Mouse (Mus musculus): ENCODE results near the gene Efhc1.

The Efhc1 gene

GRCm38 (mm10) chr1:20943016-20943415, 8.4 kb upstream of the Efhc1 start:
- CTCF ChIA-PET = interaction anchor here (0.7 kb wide), 1 partner anchor 155 kb away, joined by 4 read pairs; no protein-coding TSS in a partner anchor

- CTCF ChIA-PET = no interaction called here
These were observed 373 bp downstream of the Efhc1 start for GRCm38 (mm10) chr1:20951799-20952198.

- CTCF ChIA-PET = no interaction called here
These were observed 3.5 kb downstream of the Efhc1 start for GRCm38 (mm10) chr1:20954876-20955275.

GRCm38 (mm10) chr1:20969642-20970041, 18.2 kb downstream of the Efhc1 start:
- CTCF ChIA-PET = no interaction called here

GRCm38 (mm10) chr1:20973389-20973788, 22.0 kb downstream of the Efhc1 start:
- CTCF ChIA-PET = interaction anchor here (0.6 kb wide), 1 partner anchor 134 kb away, joined by 3 read pairs; no protein-coding TSS in a partner anchor

GRCm38 (mm10) chr1:20974341-20975135, 23.1 kb downstream of the Efhc1 start:
- CTCF ChIA-PET = no interaction called here

- CTCF ChIA-PET = interaction anchor here (0.6 kb wide), 1 partner anchor 86 kb away, joined by 3 read pairs; no protein-coding TSS in a partner anchor
These were observed 29.1 kb downstream of the Efhc1 start for GRCm38 (mm10) chr1:20980553-20980952.

GRCm38 (mm10) chr1:20981764-20982163, 30.3 kb downstream of the Efhc1 start:
- CTCF ChIA-PET = no interaction called here

GRCm38 (mm10) chr1:20984103-20984502, 32.7 kb downstream of the Efhc1 start:
- CTCF ChIA-PET = no interaction called here

- CTCF ChIA-PET = no interaction called here
These were observed 33.2 kb downstream of the Efhc1 start for GRCm38 (mm10) chr1:20984582-20984981.

GRCm38 (mm10) chr1:20986378-20987056, 35.1 kb downstream of the Efhc1 start:
- CTCF ChIA-PET = no interaction called here

GRCm38 (mm10) chr1:20989461-20990083, 38.1 kb downstream of the Efhc1 start:
- CTCF ChIA-PET = no interaction called here

GRCm38 (mm10) chr1:20993690-20994089, 42.3 kb downstream of the Efhc1 start:
- CTCF ChIA-PET = no interaction called here

- CTCF ChIA-PET = no interaction called here
These were observed 42.9 kb downstream of the Efhc1 start for GRCm38 (mm10) chr1:20994338-20994737.

GRCm38 (mm10) chr1:20995331-20995986, 44.0 kb downstream of the Efhc1 start:
- CTCF ChIA-PET = interaction anchor here (0.6 kb wide), 1 partner anchor 71 kb away, joined by 7 read pairs; no protein-coding TSS in a partner anchor

- CTCF ChIA-PET = interaction anchor here (0.6 kb wide), 1 partner anchor 677 kb away, joined by 3 read pairs; no protein-coding TSS in a partner anchor
These were observed 45.3 kb downstream of the Efhc1 start for GRCm38 (mm10) chr1:20996603-20997327.

- CTCF ChIA-PET = interaction anchor here (0.6 kb wide), 1 partner anchor 677 kb away, joined by 3 read pairs; no protein-coding TSS in a partner anchor
These were observed 45.9 kb downstream of the Efhc1 start for GRCm38 (mm10) chr1:20997328-20997689.

GRCm38 (mm10) chr1:20997881-20998389, 46.5 kb downstream of the Efhc1 start:
- CTCF ChIA-PET = no interaction called here

GRCm38 (mm10) chr1:21002246-21003142, 51.1 kb downstream of the Efhc1 start:
- CTCF ChIA-PET = no interaction called here

- CTCF ChIA-PET = no interaction called here
These were observed 53.2 kb downstream of the Efhc1 start for GRCm38 (mm10) chr1:21004596-21004995.
